9 mouse cellular contexts compared by ENCODE assay signal in genomic region chr7:28802846-28803588, GRCm38 (mm10). TPM values are rescaled to one million over a fixed set of nuclear protein-coding genes. Genes with fewer than 3 reads are reported as not detected.
A peak's percentile ranks its signal among the peaks of the same experiment; 100 is the strongest.
DNase-seq lines count a peak whose midpoint lies in the region; ATAC-seq lines count a peak whose summit lies in the region.
"Had no signal": no experiment of that assay in that cellular context is flagged by ENCODE, and none has a peak within 500 bp of the region (broad histone marks: within the 10 kb centered on the region; RNA-seq: fewer than 3 reads in every experiment).

No protein-coding gene starts in this region.

- no peaks in the 10 kb centered on the region for H3K9me3 ChIP-seq in embryonic facial prominence, embryonic 13.5 days
- no peaks in the 10 kb centered on the region for H3K9me3 ChIP-seq in hindbrain, embryonic 16.5 days (ENCODE audit: control insufficient read depth, low read length)
- no peaks in the 10 kb centered on the region for H3K9me3 ChIP-seq in liver, embryonic 11.5 days (ENCODE audit: control insufficient read depth, low read length)

- no peak overlapping the region for H3K4me3 ChIP-seq in embryonic facial prominence, embryonic 13.5 days
- H3K4me3 ChIP-seq in hindbrain, embryonic 16.5 days (ENCODE audit: low read length) = no peak overlapping the region
- H3K4me3 ChIP-seq in liver, embryonic 11.5 days (ENCODE audit: low read depth, low read length) = no peak overlapping the region
- H3K4me3 ChIP-seq: erythroblast, embryonic 14.5 days had no signal

- peak overlapping the region; percentile 40 for H3K4me2 ChIP-seq in embryonic facial prominence, embryonic 13.5 days
- H3K4me2 ChIP-seq in hindbrain, embryonic 16.5 days (ENCODE audit: low read length) = no peak overlapping the region
- peak overlapping the region; percentile 41 for H3K4me2 ChIP-seq in liver, embryonic 11.5 days

- no peaks in the 10 kb centered on the region for H3K27me3 ChIP-seq in embryonic facial prominence, embryonic 13.5 days
- no peaks in the 10 kb centered on the region for H3K27me3 ChIP-seq in hindbrain, embryonic 16.5 days (replicated peaks; ENCODE audit: control insufficient read depth, insufficient read depth, low read length)
- H3K27me3 ChIP-seq in liver, embryonic 11.5 days (replicated peaks; ENCODE audit: control insufficient read depth, insufficient read depth, low read length) = no peaks in the 10 kb centered on the region

- H3K27ac ChIP-seq in embryonic facial prominence, embryonic 13.5 days = peak overlapping the region; percentile 96
- peak overlapping the region; percentile 57 for H3K27ac ChIP-seq in hindbrain, embryonic 16.5 days (ENCODE audit: low read depth, low read length)
- H3K27ac ChIP-seq in liver, embryonic 11.5 days (ENCODE audit: low read depth, low read length) = peak overlapping the region; percentile 91

- peak; percentile 96 for DNase-seq in R1 (ENCODE audit: low read depth, low spot score)
- DNase-seq in liver, embryonic 11.5 days (ENCODE audit: low spot score) = no peak
- DNase-seq in retina, postnatal 1 day = peak; percentile 83
- no peak for DNase-seq in frontal cortex, postnatal 10 days (ENCODE audit: low spot score in 2 of 2)
- no peak for DNase-seq in right cerebral cortex, postnatal 10 days (ENCODE audit: low spot score in 2 of 2)
- no peak for DNase-seq in spleen, postnatal 36 days (ENCODE audit: low spot score in 2 of 2)

- 8% methylated on average over 10 of the region's 10 CpGs for WGBS in embryonic facial prominence, embryonic 13.5 days
- WGBS in hindbrain, embryonic 16.5 days = 4% methylated on average over 10 of the region's 10 CpGs
- WGBS in liver, embryonic 11.5 days = 14% methylated on average over 10 of the region's 10 CpGs

- peak overlapping the region; percentile 47 for H3K9ac ChIP-seq in embryonic facial prominence, embryonic 13.5 days
- H3K9ac ChIP-seq in hindbrain, embryonic 16.5 days (ENCODE audit: low read depth, low read length) = no peak overlapping the region
- H3K9ac ChIP-seq in liver, embryonic 11.5 days (ENCODE audit: low read depth, low read length) = peak overlapping the region; percentile 48

- peaks cover 36% of the 10 kb centered on the region for H3K4me1 ChIP-seq in embryonic facial prominence, embryonic 13.5 days
- H3K4me1 ChIP-seq in hindbrain, embryonic 16.5 days (ENCODE audit: control insufficient read depth, insufficient read depth, low read depth, low read length) = peaks cover 11% of the 10 kb centered on the region
- H3K4me1 ChIP-seq in liver, embryonic 11.5 days (replicated peaks; ENCODE audit: control insufficient read depth, insufficient read depth, low read length) = peaks cover 41% of the 10 kb centered on the region

- H3K36me3 ChIP-seq in embryonic facial prominence, embryonic 13.5 days = no peaks in the 10 kb centered on the region
- H3K36me3 ChIP-seq in hindbrain, embryonic 16.5 days (ENCODE audit: control insufficient read depth, insufficient read depth, low read length) = no peaks in the 10 kb centered on the region
- H3K36me3 ChIP-seq in liver, embryonic 11.5 days (ENCODE audit: control insufficient read depth, insufficient read depth, low read length) = no peaks in the 10 kb centered on the region

- peak; percentile 45; the same call in 1 of the 2 replicates for ATAC-seq in embryonic facial prominence, embryonic 13.5 days (ENCODE audit: insufficient number of reproducible peaks, insufficient read depth, low FRiP score, low TSS enrichment, low read depth)
- no peak for ATAC-seq in hindbrain, embryonic 16.5 days
- ATAC-seq in liver, embryonic 11.5 days (replicated peaks; ENCODE audit: low FRiP score) = peak; percentile 75

RNA-seq across cellular contexts. Expression of gene Hnrnpl, which starts 5.3 kb away (rescaled TPM):
- 301 and 303 TPM in 2 replicates for polyA plus RNA-seq in embryonic facial prominence, embryonic 13.5 days (2015; fragmentation: Nextera tagmentation; extraction: Ambion mirVana)
- 117 and 127 TPM in 2 replicates for polyA plus RNA-seq in hindbrain, embryonic 16.5 days (2015; fragmentation: Nextera tagmentation; extraction: Ambion mirVana)
- 238 and 279 TPM in 2 replicates for polyA plus RNA-seq in liver, embryonic 11.5 days (2014; fragmentation: Nextera tagmentation; extraction: Ambion mirVana)

RNA-seq across cellular contexts. Expression of gene Rinl, which starts 14.2 kb away (rescaled TPM):
- polyA plus RNA-seq in embryonic facial prominence, embryonic 13.5 days (2015; fragmentation: Nextera tagmentation; extraction: Ambion mirVana) = 2.6 and 4.1 TPM in 2 replicates
- 2.8 and 2.9 TPM in 2 replicates for polyA plus RNA-seq in hindbrain, embryonic 16.5 days (2015; fragmentation: Nextera tagmentation; extraction: Ambion mirVana)
- 21.7 and 23.1 TPM in 2 replicates for polyA plus RNA-seq in liver, embryonic 11.5 days (2014; fragmentation: Nextera tagmentation; extraction: Ambion mirVana)

RNA-seq across cellular contexts. Expression of gene Ech1, which starts 22.0 kb away (rescaled TPM):
- 153 TPM in 2 replicates for polyA plus RNA-seq in embryonic facial prominence, embryonic 13.5 days (2015; fragmentation: Nextera tagmentation; extraction: Ambion mirVana)
- polyA plus RNA-seq in hindbrain, embryonic 16.5 days (2015; fragmentation: Nextera tagmentation; extraction: Ambion mirVana) = 115 and 117 TPM in 2 replicates
- 107 TPM in 2 replicates for polyA plus RNA-seq in liver, embryonic 11.5 days (2014; fragmentation: Nextera tagmentation; extraction: Ambion mirVana)

RNA-seq across cellular contexts. Expression of gene Lgals4, which starts 30.6 kb away (rescaled TPM):
- polyA plus RNA-seq in embryonic facial prominence, embryonic 13.5 days (2015; fragmentation: Nextera tagmentation; extraction: Ambion mirVana) = 8.7 and 15.3 TPM in 2 replicates
- polyA plus RNA-seq in hindbrain, embryonic 16.5 days (2015; fragmentation: Nextera tagmentation; extraction: Ambion mirVana) = 5.3 and 6.1 TPM in 2 replicates
- polyA plus RNA-seq in liver, embryonic 11.5 days (2014; fragmentation: Nextera tagmentation; extraction: Ambion mirVana) = 2.9 and 5.1 TPM in 2 replicates

RNA-seq across cellular contexts. Expression of gene Nfkbib, which starts 35.7 kb away (rescaled TPM):
- 38.8 and 40.5 TPM in 2 replicates for polyA plus RNA-seq in embryonic facial prominence, embryonic 13.5 days (2015; fragmentation: Nextera tagmentation; extraction: Ambion mirVana)
- polyA plus RNA-seq in hindbrain, embryonic 16.5 days (2015; fragmentation: Nextera tagmentation; extraction: Ambion mirVana) = 70.2 and 72.2 TPM in 2 replicates
- 61.4 and 61.8 TPM in 2 replicates for polyA plus RNA-seq in liver, embryonic 11.5 days (2014; fragmentation: Nextera tagmentation; extraction: Ambion mirVana)

Comparison
In these comparisons a context has a peak if more than half of its experiments do, and no peak if none do; other contexts are left out.
1. DNase-seq: peak in R1 (single experiment) and retina, postnatal 1 day (single experiment); none in liver, embryonic 11.5 days (single experiment), frontal cortex, postnatal 10 days (0 of 2), right cerebral cortex, postnatal 10 days (0 of 2) and spleen, postnatal 36 days (0 of 2).
2. Peak in every context shown above with its lines, with median percentiles within 50 percentile points of each other: H3K27ac ChIP-seq.